Mouse (Mus musculus) megakaryocyte, embryonic 14.5 days (primary cell): ENCODE measurements around the gene Ywhah.

Source experiments
- FLI1 ChIP-seq: IDR thresholded peaks from 2 replicates; pipeline ENCODE4 v1.6.1; 2012; ENCODE audit warnings: low read length, inconsistent platforms, mixed read lengths
- GATA1 ChIP-seq: IDR thresholded peaks from 3 replicates; pipeline ENCODE4 v1.6.1; 2012; ENCODE audit warnings: mixed read lengths, low read length, inconsistent platforms, borderline replicate concordance

DNA sequence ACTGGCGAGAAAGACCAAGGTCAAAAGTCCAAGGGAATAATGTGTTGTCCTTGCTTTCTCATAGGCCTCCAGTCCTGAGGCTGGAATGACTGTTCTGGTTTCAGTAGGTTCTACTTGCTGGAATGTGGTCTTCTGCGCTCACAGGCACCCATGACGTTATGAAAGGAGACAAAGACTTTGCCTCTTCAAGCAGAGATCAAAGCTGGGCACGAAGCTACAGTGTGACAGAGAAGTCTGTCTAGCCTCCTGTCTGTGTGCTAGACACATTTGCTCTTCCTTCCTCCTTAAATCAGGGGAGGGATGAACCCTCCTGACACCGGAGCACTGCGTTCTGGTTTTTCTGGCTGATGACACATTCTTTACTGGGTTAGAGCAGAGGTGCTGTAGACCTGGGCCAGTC, 15.1 kb upstream of the Ywhah start:
- TF ChIP-seq GATA1 (no peak), FLI1 (no peak)
